Mouse (Mus musculus) neural tube, embryonic 11.5 days (tissue): ENCODE data around the gene Ube2v1. TPM values are rescaled to one million over a fixed set of nuclear protein-coding genes. Genes with fewer than 3 reads are reported as not detected.

Experiments
- ATAC-seq: fragments of 200-750 bp; cut with Nextera tagmentation; 2 replicates; pipeline ENCODE4 v1.8.0; 2017; ENCODE audit warnings: moderate number of reproducible peaks, mild to moderate bottlenecking, moderate TSS enrichment, moderate library complexity; ENCODE audit not compliant: insufficient read depth, low FRiP score, low TSS enrichment
- DNase-seq: peaks from one replicate; pipeline ENCODE4 v3.0.0-alpha.2; 2015; ENCODE audit warnings: low spot score
- H3K27ac ChIP-seq: fragments of 300-500 bp; sonication (generic); 2 replicates; pipeline ENCODE4 v1.5.1; 2014; ENCODE audit warnings: low read depth, mild to moderate bottlenecking, low read length
- H3K27me3 ChIP-seq: fragments of 300-500 bp; sonication (generic); 2 replicates; pipeline ENCODE4 v1.6.1; 2014; ENCODE audit warnings: mild to moderate bottlenecking, low read length, mixed read lengths; ENCODE audit not compliant: control insufficient read depth, insufficient read depth
- H3K36me3 ChIP-seq: fragments of 300-500 bp; sonication (generic); 2 replicates; pipeline ENCODE4 v1.6.1; 2014; ENCODE audit warnings: mild to moderate bottlenecking, low read length, moderate library complexity, mixed read lengths; ENCODE audit not compliant: control insufficient read depth, insufficient read depth
- H3K4me1 ChIP-seq: fragments of 300-500 bp; sonication (generic); 2 replicates; pipeline ENCODE4 v1.6.1; 2014; ENCODE audit warnings: low read length, mixed read lengths; ENCODE audit not compliant: control insufficient read depth, insufficient read depth
- H3K4me2 ChIP-seq: fragments of 300-500 bp; sonication (generic); 2 replicates; pipeline ENCODE4 v1.6.1; 2014; ENCODE audit warnings: low read depth, mild to moderate bottlenecking, moderate library complexity
- H3K4me3 ChIP-seq: fragments of 300-500 bp; sonication (generic); 2 replicates; pipeline ENCODE4 v1.5.1; 2014; ENCODE audit warnings: low read depth, low read length
- H3K9ac ChIP-seq: fragments of 300-500 bp; sonication (generic); 2 replicates; pipeline ENCODE4 v1.6.1; 2014; ENCODE audit warnings: mild to moderate bottlenecking, low read length
- H3K9me3 ChIP-seq: fragments of 300-500 bp; sonication (generic); 2 replicates; pipeline ENCODE4 v1.6.1; 2016; ENCODE audit warnings: low read length; ENCODE audit not compliant: control insufficient read depth
- WGBS: fragments of 180-500 bp; shearing (Covaris S2); extraction: QIAGEN DNeasy Blood & Tissue Kit; methylation state at CpG from one replicate; pipeline ENCODE4 v1.1.7; 2014; 5-methylcytosine and 5-hydroxymethylcytosine counted together
- polyA plus RNA-seq: library from polyadenylated mRNA; unstranded; fragments of >200 nt; fragmentation: Nextera tagmentation; extraction: Ambion mirVana; gene quantifications from 2 replicates; pipeline ENCODE4 v1.2.1, GENCODE M21; 2014

Ube2v1 gene
- polyA plus RNA-seq, 1 experiment from 2014 or later: 297 TPM

- H3K27ac ChIP-seq: no peak overlapping the region
- no peak overlapping the region for H3K9ac ChIP-seq
- H3K4me1 ChIP-seq: peaks cover 2% of the 10 kb centered on the region; the same call in 1 of the 2 replicates
- no peaks in the 10 kb centered on the region for H3K9me3 ChIP-seq
- no peak overlapping the region for H3K4me3 ChIP-seq
- H3K4me2 ChIP-seq: no peak overlapping the region
- no peaks in the 10 kb centered on the region for H3K27me3 ChIP-seq
- no peak for ATAC-seq
- no peaks in the 10 kb centered on the region for H3K36me3 ChIP-seq
- WGBS: 90% methylated on average over 6 of the region's 6 CpGs
- no peak for DNase-seq
Observed at GRCm38 (mm10) chr2:167570815-167571214, 61.1 kb downstream of the Ube2v1 start.

DNA sequence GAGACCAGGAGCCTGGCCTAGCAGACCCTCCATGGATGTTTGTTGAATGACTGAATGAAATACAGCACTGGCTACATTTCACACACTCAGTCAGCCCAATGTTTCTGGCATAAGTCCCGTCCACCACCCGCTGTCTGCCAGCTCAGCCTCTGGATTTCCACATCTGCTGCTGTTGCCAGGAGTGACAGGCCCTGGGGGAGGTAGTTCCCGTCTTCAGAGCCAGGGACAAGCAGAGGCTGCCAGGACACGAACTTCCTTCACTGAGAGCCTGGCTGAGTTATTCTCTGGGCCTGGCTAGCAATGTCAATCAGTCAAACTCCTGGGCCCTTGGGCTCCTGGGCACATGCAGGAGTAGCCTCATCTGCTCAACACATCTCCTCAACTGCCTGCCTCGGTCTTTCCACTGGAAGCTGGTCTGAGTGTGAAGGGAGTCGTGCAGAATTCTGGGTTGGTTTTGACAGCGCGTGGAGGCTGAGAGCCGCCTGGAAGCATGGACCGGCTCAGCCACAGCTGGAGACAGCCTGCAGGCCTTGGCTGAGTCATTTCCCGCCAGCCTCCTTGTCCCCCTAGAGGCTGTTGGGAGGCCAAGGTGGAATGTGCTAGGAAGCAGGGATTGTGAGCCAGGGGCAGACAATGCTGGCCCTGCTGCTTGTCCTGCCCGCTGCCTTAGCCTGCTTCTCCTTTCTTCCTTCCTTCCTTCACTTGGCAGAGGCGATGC lies 61.8 kb downstream of the Ube2v1 start:
- Histone ChIP-seq H3K9me3 (no peaks in the 10 kb centered on the region), H3K27ac (no peak overlapping the region), H3K4me1 (peaks cover 4% of the 10 kb centered on the region; the same call in 1 of the 2 replicates), H3K4me3 (no peak overlapping the region), H3K9ac (no peak overlapping the region), H3K4me2 (no peak overlapping the region), H3K27me3 (no peaks in the 10 kb centered on the region), H3K36me3 (no peaks in the 10 kb centered on the region)
- WGBS: 75% methylated on average over 13 of the region's 13 CpGs
- no peak for DNase-seq
- ATAC-seq: no peak

- H3K9me3 ChIP-seq: no peaks in the 10 kb centered on the region
- H3K4me1 ChIP-seq: peaks cover 13% of the 10 kb centered on the region
- no peak for ATAC-seq
- H3K4me3 ChIP-seq: no peak overlapping the region
- H3K27me3 ChIP-seq: no peaks in the 10 kb centered on the region
- no peak overlapping the region for H3K4me2 ChIP-seq
- H3K27ac ChIP-seq: no peak overlapping the region
- no peak for DNase-seq
- no peak overlapping the region for H3K9ac ChIP-seq
- no peaks in the 10 kb centered on the region for H3K36me3 ChIP-seq
- WGBS: 79% methylated on average over 9 of the region's 9 CpGs
Observed at GRCm38 (mm10) chr2:167568112-167568511, 63.8 kb downstream of the Ube2v1 start.

GRCm38 (mm10) chr2:167565682-167566081 lies 66.2 kb downstream of the Ube2v1 start:
- ATAC-seq: no peak
- H3K36me3 ChIP-seq: no peaks in the 10 kb centered on the region
- H3K9me3 ChIP-seq: no peaks in the 10 kb centered on the region
- H3K4me2 ChIP-seq: peak overlapping the region; percentile 19; the same call in 1 of the 2 replicates
- H3K4me1 ChIP-seq: peaks cover 13% of the 10 kb centered on the region
- peak; percentile 64 for DNase-seq
- H3K9ac ChIP-seq: no peak overlapping the region; the same call in 1 of the 2 replicates
- H3K27ac ChIP-seq: no peak overlapping the region
- no peak overlapping the region for H3K4me3 ChIP-seq
- WGBS: 26% methylated on average over 19 of the region's 19 CpGs
- no peaks in the 10 kb centered on the region for H3K27me3 ChIP-seq

DNA sequence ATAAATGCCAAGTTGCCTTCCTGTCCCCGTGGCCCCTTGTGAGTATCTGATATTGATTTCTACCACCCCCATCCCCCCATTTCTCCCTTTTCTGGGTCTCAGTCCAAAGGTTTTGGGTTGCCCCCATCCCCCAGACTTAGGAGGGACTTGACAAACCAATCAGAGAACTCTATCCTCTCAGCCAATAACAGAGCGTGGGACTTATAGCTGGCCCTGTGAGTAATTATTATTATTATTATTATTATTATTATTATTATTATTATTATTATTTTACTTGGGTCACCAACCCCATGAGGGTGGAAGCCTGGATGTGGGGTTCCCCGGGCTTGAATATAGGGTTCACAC lies 66.6 kb downstream of the Ube2v1 start:
- Histone ChIP-seq H3K36me3 (no peaks in the 10 kb centered on the region), H3K9me3 (no peaks in the 10 kb centered on the region), H3K9ac (no peak overlapping the region), H3K27ac (no peak overlapping the region), H3K4me3 (no peak overlapping the region), H3K4me2 (no peak overlapping the region), H3K27me3 (no peaks in the 10 kb centered on the region), H3K4me1 (peaks cover 13% of the 10 kb centered on the region)
- no peak for DNase-seq
- no peak for ATAC-seq
- WGBS: 70% methylated on average over 3 of the region's 3 CpGs

- DNase-seq (no peak), ATAC-seq (no peak)
- Histone ChIP-seq H3K36me3 (no peaks in the 10 kb centered on the region), H3K9ac (no peak overlapping the region), H3K4me3 (no peak overlapping the region), H3K4me1 (peaks cover 17% of the 10 kb centered on the region), H3K27ac (0 out of 2 replicates have a peak overlapping the region, but pooled peaks have one; percentile 23), H3K4me2 (no peak overlapping the region), H3K9me3 (no peaks in the 10 kb centered on the region), H3K27me3 (no peaks in the 10 kb centered on the region)
- WGBS: 66% methylated on average over 13 of the region's 13 CpGs
Observed at GRCm38 (mm10) chr2:167564551-167565311, 67.2 kb downstream of the Ube2v1 start.

DNA sequence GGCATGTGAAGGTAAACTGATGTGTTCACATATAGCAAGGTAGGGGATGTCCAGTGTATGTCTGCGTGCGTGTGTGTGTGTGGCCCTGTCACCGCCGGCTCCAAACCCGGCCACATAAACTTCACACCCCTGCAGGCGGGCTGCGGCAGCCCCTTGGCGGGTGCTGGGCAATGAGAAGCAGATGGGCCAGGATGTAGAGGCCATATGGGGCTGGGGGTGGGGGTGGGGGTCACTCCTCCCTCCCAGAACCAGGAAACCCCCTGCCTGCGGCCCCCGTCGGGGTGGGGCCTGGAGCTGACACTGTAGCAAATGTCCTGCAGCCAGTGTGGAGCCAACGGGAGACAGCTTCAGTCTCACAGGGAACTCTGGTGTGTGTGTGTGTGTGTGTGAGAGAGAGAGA lies 68.2 kb downstream of the Ube2v1 start:
- DNase-seq: peak; percentile 62
- Histone ChIP-seq H3K9me3 (no peaks in the 10 kb centered on the region), H3K27ac (no peak overlapping the region), H3K4me2 (no peak overlapping the region), H3K27me3 (no peaks in the 10 kb centered on the region), H3K9ac (no peak overlapping the region), H3K4me3 (no peak overlapping the region), H3K4me1 (peaks cover 22% of the 10 kb centered on the region), H3K36me3 (no peaks in the 10 kb centered on the region)
- ATAC-seq: no peak
- 31% methylated on average over 12 of the region's 12 CpGs for WGBS

GRCm38 (mm10) chr2:167563035-167563434 lies 68.9 kb downstream of the Ube2v1 start:
- Histone ChIP-seq H3K9ac (no peak overlapping the region), H3K4me2 (no peak overlapping the region), H3K4me3 (no peak overlapping the region), H3K4me1 (peaks cover 22% of the 10 kb centered on the region), H3K27me3 (no peaks in the 10 kb centered on the region), H3K36me3 (no peaks in the 10 kb centered on the region), H3K27ac (no peak overlapping the region), H3K9me3 (no peaks in the 10 kb centered on the region)
- ATAC-seq (no peak), DNase-seq (no peak)
- WGBS: 59% methylated on average over 5 of the region's 5 CpGs

- Histone ChIP-seq H3K4me1 (peaks cover 22% of the 10 kb centered on the region), H3K4me2 (no peak overlapping the region), H3K9ac (no peak overlapping the region), H3K4me3 (no peak overlapping the region), H3K36me3 (no peaks in the 10 kb centered on the region), H3K27ac (no peak overlapping the region), H3K27me3 (no peaks in the 10 kb centered on the region), H3K9me3 (no peaks in the 10 kb centered on the region)
- DNase-seq: no peak
- WGBS: 44% methylated on average over 8 of the region's 8 CpGs
- no peak for ATAC-seq
Observed at GRCm38 (mm10) chr2:167562101-167562500, 69.8 kb downstream of the Ube2v1 start.
